Mouse (Mus musculus): ENCODE data around the gene Gm340. TPM values are rescaled to one million over a fixed set of nuclear protein-coding genes. Genes with fewer than 3 reads are reported as not detected.

Gene Gm340
- polyA plus RNA-seq (2016; fragmentation: Nextera tagmentation; extraction: Ambion mirVana) = 3.2 and 3.6 TPM in 2 replicates

- peaks cover 12% of the 10 kb centered on the region; the same call in 1 of the 2 replicates for H3K4me1 ChIP-seq
- H3K27ac ChIP-seq (replicated peaks) = no peak within 1 kb of the TSS
- peaks cover 55% of the 10 kb centered on the region for H3K36me3 ChIP-seq (replicated peaks)
- H3K27me3 ChIP-seq (replicated peaks; ENCODE audit: low read depth, poor library complexity, severe bottlenecking) = no peaks in the 10 kb centered on the region
- WGBS = 93% methylated on average over 23 of the region's 23 CpGs
- H3K4me3 ChIP-seq = no peak within 1 kb of the TSS
- DNase-seq (ENCODE audit: low spot score) = no peak
- H3K9me3 ChIP-seq = no peaks in the 10 kb centered on the region
Measured at GRCm38 (mm10) chr19:41581706-41582420, at the start of gene Gm340. Gene Gm340 (plus strand): TSS chr19:41582370.

GRCm38 (mm10) chr19:41534021-41534420 lies 48.1 kb upstream of the Gm340 start:
- Histone ChIP-seq H3K9me3 (no peaks in the 10 kb centered on the region), H3K4me3 (no peak overlapping the region), H3K27me3 (replicated peaks; ENCODE audit: low read depth, poor library complexity, severe bottlenecking) (no peaks in the 10 kb centered on the region), H3K36me3 (replicated peaks) (peaks cover 20% of the 10 kb centered on the region), H3K4me1 (no peaks in the 10 kb centered on the region), H3K27ac (replicated peaks) (no peak overlapping the region)
- 84% methylated on average over 3 of the region's 3 CpGs for WGBS
- DNase-seq (ENCODE audit: low spot score) = no peak

GRCm38 (mm10) chr19:41556981-41557380 lies 25.2 kb upstream of the Gm340 start:
- H3K4me1 ChIP-seq = peaks cover 8% of the 10 kb centered on the region; the same call in 1 of the 2 replicates
- H3K9me3 ChIP-seq = no peaks in the 10 kb centered on the region
- H3K4me3 ChIP-seq = no peak overlapping the region
- H3K27me3 ChIP-seq (replicated peaks; ENCODE audit: low read depth, poor library complexity, severe bottlenecking) = no peaks in the 10 kb centered on the region
- no peak for DNase-seq (ENCODE audit: low spot score)
- no peak overlapping the region for H3K27ac ChIP-seq (replicated peaks)
- WGBS = 85% methylated on average over 4 of the region's 4 CpGs
- peaks cover 62% of the 10 kb centered on the region for H3K36me3 ChIP-seq (replicated peaks)

- Histone ChIP-seq H3K36me3 (replicated peaks) (peaks cover 60% of the 10 kb centered on the region), H3K27me3 (replicated peaks; ENCODE audit: low read depth, poor library complexity, severe bottlenecking) (no peaks in the 10 kb centered on the region), H3K4me3 (no peak overlapping the region), H3K4me1 (peaks cover 8% of the 10 kb centered on the region; the same call in 1 of the 2 replicates), H3K27ac (replicated peaks) (no peak overlapping the region), H3K9me3 (no peaks in the 10 kb centered on the region)
- 90% methylated on average over 4 of the region's 4 CpGs for WGBS
- DNase-seq (ENCODE audit: low spot score) = no peak
Measured at GRCm38 (mm10) chr19:41557491-41557890, 24.7 kb upstream of the Gm340 start.

- no peak for DNase-seq (ENCODE audit: low spot score)
- Histone ChIP-seq H3K9me3 (no peaks in the 10 kb centered on the region), H3K4me1 (peaks cover 16% of the 10 kb centered on the region), H3K27ac (replicated peaks) (no peak overlapping the region), H3K27me3 (replicated peaks; ENCODE audit: low read depth, poor library complexity, severe bottlenecking) (no peaks in the 10 kb centered on the region), H3K36me3 (replicated peaks) (peaks cover 46% of the 10 kb centered on the region), H3K4me3 (no peak overlapping the region)
- WGBS = 89% methylated on average over 9 of the region's 9 CpGs
Measured at GRCm38 (mm10) chr19:41558891-41559486, 23.2 kb upstream of the Gm340 start.

GRCm38 (mm10) chr19:41560856-41561255 lies 21.3 kb upstream of the Gm340 start:
- Histone ChIP-seq H3K27me3 (replicated peaks; ENCODE audit: low read depth, poor library complexity, severe bottlenecking) (no peaks in the 10 kb centered on the region), H3K36me3 (replicated peaks) (peaks cover 39% of the 10 kb centered on the region), H3K9me3 (no peaks in the 10 kb centered on the region), H3K27ac (replicated peaks) (no peak overlapping the region), H3K4me1 (peaks cover 16% of the 10 kb centered on the region), H3K4me3 (no peak overlapping the region)
- 80% methylated on average over 3 of the region's 3 CpGs for WGBS
- no peak for DNase-seq (ENCODE audit: low spot score)

- H3K27ac ChIP-seq (replicated peaks) = no peak overlapping the region
- H3K36me3 ChIP-seq (replicated peaks) = no peaks in the 10 kb centered on the region
- H3K9me3 ChIP-seq = no peaks in the 10 kb centered on the region
- H3K4me3 ChIP-seq = no peak overlapping the region
- DNase-seq (ENCODE audit: low spot score) = no peak
- peaks cover 11% of the 10 kb centered on the region for H3K4me1 ChIP-seq
- H3K27me3 ChIP-seq (replicated peaks; ENCODE audit: low read depth, poor library complexity, severe bottlenecking) = no peaks in the 10 kb centered on the region
- WGBS = 77% methylated on average over 2 of the region's 2 CpGs
Measured at GRCm38 (mm10) chr19:41568791-41569190, 13.4 kb upstream of the Gm340 start.

- WGBS = 93% methylated on average over 2 of the region's 2 CpGs
- H3K9me3 ChIP-seq = no peaks in the 10 kb centered on the region
Measured at GRCm38 (mm10) chr19:41573700-41574099, 8.5 kb upstream of the Gm340 start.

GRCm38 (mm10) chr19:41577576-41577975 lies 4.6 kb upstream of the Gm340 start:
- Histone ChIP-seq H3K27me3 (replicated peaks; ENCODE audit: low read depth, poor library complexity, severe bottlenecking) (no peaks in the 10 kb centered on the region), H3K4me3 (no peak overlapping the region), H3K9me3 (no peaks in the 10 kb centered on the region), H3K36me3 (replicated peaks) (peaks cover 13% of the 10 kb centered on the region), H3K27ac (replicated peaks) (no peak overlapping the region), H3K4me1 (peaks cover 10% of the 10 kb centered on the region)
- no peak for DNase-seq (ENCODE audit: low spot score)

More at GRCm38 (mm10) chr19:41573700-41574099, 8.5 kb upstream of the Gm340 start:
- Histone ChIP-seq H3K36me3 (replicated peaks) (no peaks in the 10 kb centered on the region), H3K27ac (replicated peaks) (no peak overlapping the region), H3K4me3 (no peak overlapping the region), H3K4me1 (peaks cover 14% of the 10 kb centered on the region), H3K27me3 (replicated peaks; ENCODE audit: low read depth, poor library complexity, severe bottlenecking) (no peaks in the 10 kb centered on the region)
- no peak for DNase-seq (ENCODE audit: low spot score)

- no peak overlapping the region for H3K4me3 ChIP-seq
- peaks cover 31% of the 10 kb centered on the region for H3K36me3 ChIP-seq (replicated peaks)
- WGBS = 92% methylated on average over 4 of the region's 4 CpGs
- H3K27me3 ChIP-seq (replicated peaks; ENCODE audit: low read depth, poor library complexity, severe bottlenecking) = no peaks in the 10 kb centered on the region
- peaks cover 3% of the 10 kb centered on the region; the same call in 1 of the 2 replicates for H3K4me1 ChIP-seq
- H3K27ac ChIP-seq (replicated peaks) = no peak overlapping the region
- H3K9me3 ChIP-seq = no peaks in the 10 kb centered on the region
- DNase-seq (ENCODE audit: low spot score) = no peak
Measured at GRCm38 (mm10) chr19:41579311-41579920, 2.8 kb upstream of the Gm340 start.

- no peak overlapping the region for H3K4me3 ChIP-seq
- 96% methylated on average over 5 of the region's 5 CpGs for WGBS
- H3K9me3 ChIP-seq = no peaks in the 10 kb centered on the region
- H3K27me3 ChIP-seq (replicated peaks; ENCODE audit: low read depth, poor library complexity, severe bottlenecking) = no peaks in the 10 kb centered on the region
- peaks cover 55% of the 10 kb centered on the region for H3K36me3 ChIP-seq (replicated peaks)
- no peak for DNase-seq (ENCODE audit: low spot score)
- H3K27ac ChIP-seq (replicated peaks) = no peak overlapping the region
- H3K4me1 ChIP-seq = peaks cover 12% of the 10 kb centered on the region; the same call in 1 of the 2 replicates
Measured at GRCm38 (mm10) chr19:41582918-41583514, 846 bp downstream of the Gm340 start.

GRCm38 (mm10) chr19:41586752-41587151 lies 4.6 kb downstream of the Gm340 start:
- Histone ChIP-seq H3K4me1 (peaks cover 12% of the 10 kb centered on the region; the same call in 1 of the 2 replicates), H3K9me3 (no peaks in the 10 kb centered on the region), H3K36me3 (replicated peaks) (peaks cover 51% of the 10 kb centered on the region), H3K4me3 (no peak overlapping the region), H3K27ac (replicated peaks) (no peak overlapping the region), H3K27me3 (replicated peaks; ENCODE audit: low read depth, poor library complexity, severe bottlenecking) (no peaks in the 10 kb centered on the region)
- WGBS = 95% methylated on average over 10 of the region's 10 CpGs
- no peak for DNase-seq (ENCODE audit: low spot score)
